Mouse (Mus musculus) granulocyte monocyte progenitor cell, adult 5-6 weeks (primary cell): ENCODE measurements around the gene Usb1. TPM values are rescaled to one million over a fixed set of nuclear protein-coding genes. Genes with fewer than 3 reads are reported as not detected.

Experiments
- total RNA-seq, 2 experiments: library from RNA; stranded (forward) in 1 of 2; stranded (reverse) in 1 of 2; fragments of 200-712, 200-1000 nt in 1 of 2; fragments of >200 nt in 1 of 2; fragmentation: Nextera tagmentation in 1 of 2; gene quantifications; 2 replicates each; pipeline ENCODE4 v1.2.3; 2014 to 2017

The Usb1 gene
- total RNA-seq, 2 experiments from 2014 or later: 31.4 to 44.1 TPM

Other genes with a start within 250 kb of the Usb1 start
- gene Kifc3, start 129.5 kb upstream of the Usb1 start, total RNA-seq (2014; fragmentation: Nextera tagmentation): 0.26 and 1.1 TPM in 2 replicates
- gene Kifc3, start 129.5 kb upstream of the Usb1 start, total RNA-seq (2017): 3.2 and 4.1 TPM in 2 replicates
- gene Cngb1, start 25.7 kb upstream of the Usb1 start, total RNA-seq (2014; fragmentation: Nextera tagmentation): 8.2 and 8.5 TPM in 2 replicates
- gene Cngb1, start 25.7 kb upstream of the Usb1 start, total RNA-seq (2017): 8.6 and 10.0 TPM in 2 replicates
- gene Tepp, start 21.7 kb upstream of the Usb1 start, total RNA-seq (2014; fragmentation: Nextera tagmentation): not detected in 2 replicates
- gene Tepp, start 21.7 kb upstream of the Usb1 start, total RNA-seq (2017): not detected in 2 replicates
- gene Zfp319, start 334 bp upstream of the Usb1 start, total RNA-seq (2014; fragmentation: Nextera tagmentation): 5.4 and 6.9 TPM in 2 replicates
- gene Zfp319, start 334 bp upstream of the Usb1 start, total RNA-seq (2017): 1.6 and 2.2 TPM in 2 replicates
- gene Mmp15, start 20.0 kb downstream of the Usb1 start, total RNA-seq (2014; fragmentation: Nextera tagmentation): not detected in 2 replicates
- 0.13 and 0.21 TPM in 2 replicates for gene Mmp15, start 20.0 kb downstream of the Usb1 start, total RNA-seq (2017)
- gene Cfap20, start 102.6 kb downstream of the Usb1 start, total RNA-seq (2014; fragmentation: Nextera tagmentation): 62.1 and 78.1 TPM in 2 replicates
- gene Cfap20, start 102.6 kb downstream of the Usb1 start, total RNA-seq (2017): 62.8 and 65.6 TPM in 2 replicates
- 78.4 and 99.4 TPM in 2 replicates for gene Csnk2a2, start 157.8 kb downstream of the Usb1 start, total RNA-seq (2014; fragmentation: Nextera tagmentation)
- 22.6 and 43.6 TPM in 2 replicates for gene Csnk2a2, start 157.8 kb downstream of the Usb1 start, total RNA-seq (2017)
- gene Ccdc113, start 201.8 kb downstream of the Usb1 start, total RNA-seq (2014; fragmentation: Nextera tagmentation): not detected in 2 replicates
- not detected in 2 replicates for gene Ccdc113, start 201.8 kb downstream of the Usb1 start, total RNA-seq (2017)
- not detected in 2 replicates for gene Prss54, start 244.1 kb downstream of the Usb1 start, total RNA-seq (2014; fragmentation: Nextera tagmentation)
- gene Prss54, start 244.1 kb downstream of the Usb1 start, total RNA-seq (2017): not detected in 2 replicates